8 mouse cellular contexts compared by ENCODE assay signal in the genomic region with DNA sequence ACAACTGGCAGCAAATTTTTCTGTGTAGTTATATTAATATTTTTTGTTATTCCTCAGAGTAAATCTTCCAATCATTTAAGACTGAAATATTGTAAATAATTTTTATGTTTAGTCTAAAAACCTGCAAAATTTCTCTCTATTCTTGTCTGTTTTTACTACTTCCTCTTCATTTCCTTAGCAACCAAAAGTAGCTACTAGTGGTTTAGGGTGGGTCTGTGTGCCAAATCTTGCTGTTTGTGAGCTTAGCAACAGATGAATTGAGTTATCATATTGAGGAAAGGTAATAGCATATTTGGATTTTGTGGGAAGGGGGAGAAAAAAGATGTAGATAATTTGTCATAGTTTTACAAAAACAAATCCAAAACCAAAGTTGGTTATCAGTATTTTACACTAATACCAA. TPM values are rescaled to one million over a fixed set of nuclear protein-coding genes. Genes with fewer than 3 reads are reported as not detected.
DNase-seq lines count a peak whose midpoint lies in the region; ATAC-seq and TF ChIP-seq lines count a peak whose summit lies in the region.

No protein-coding gene starts in this region.

- no peak for TF ChIP-seq EP300 in heart, postnatal 0 days (IDR thresholded peaks at IDR 0.05; ENCODE audit: low read depth)

- intact Hi-C loops in gastrocnemius, adult 2 months (cut with DNase I): loop anchor here (2.0 to 5.0 kb wide), 2 partner anchors 62 to 222 kb away; a partner anchor contains a TSS
- intact Hi-C loops in gastrocnemius, postnatal 14 days (cut with DNase I; ENCODE audit: low total_unique reads): loop anchor here (5.0 to 10.0 kb wide), 2 partner anchors 393 to 656 kb away; no protein-coding TSS in a partner anchor

- peaks cover 4% of the 10 kb centered on the region for H3K4me1 ChIP-seq in heart, postnatal 0 days (ENCODE audit: control insufficient read depth, insufficient read depth)

- ATAC-seq in heart, postnatal 0 days (ENCODE audit: insufficient read depth, low read depth): no peak

- DNase-seq in gastrocnemius, adult 2 months: no peak
- DNase-seq in gastrocnemius, postnatal 14 days: no peak
- DNase-seq in lung, postnatal 36 days: peak; percentile 13
- no peak for DNase-seq in lung, postnatal 4 days
- peak; percentile 18 for DNase-seq in heart, postnatal 0 days (ENCODE audit: low spot score)
- DNase-seq in naive thymus-derived CD4-positive, alpha-beta T cell, adult 2 months (ENCODE audit: low read depth): peak; percentile 52
- DNase-seq in spleen, adult 18-20 months: no peak
- DNase-seq in adrenal gland, adult 8-10 months: no peak

- peak overlapping the region; percentile 83 for H3K4me2 ChIP-seq in heart, postnatal 0 days (ENCODE audit: low read depth, low read length)

- H3K27me3 ChIP-seq in heart, postnatal 0 days (ENCODE audit: control insufficient read depth, insufficient read depth, low read length): no peaks in the 10 kb centered on the region

- peak overlapping the region; percentile 89; the same call in 1 of the 2 replicates for H3K27ac ChIP-seq in gastrocnemius, adult 2 months
- H3K27ac ChIP-seq in heart, postnatal 0 days (ENCODE audit: low read depth): 0 out of 2 replicates have a peak overlapping the region, but pooled peaks have one; percentile 93

- no peaks in the 10 kb centered on the region for H3K9me3 ChIP-seq in heart, postnatal 0 days (replicated peaks; ENCODE audit: control insufficient read depth, low read length)

- TF ChIP-seq CTCF in gastrocnemius, adult 2 months (IDR thresholded peaks at IDR 0.05): no peak
- no peak for TF ChIP-seq CTCF in heart, postnatal 0 days (IDR thresholded peaks at IDR 0.05; ENCODE audit: low read depth)

- H3K4me3 ChIP-seq in gastrocnemius, adult 2 months: peak overlapping the region; percentile 83
- H3K4me3 ChIP-seq in heart, postnatal 0 days (ENCODE audit: low read depth, low read length): peak overlapping the region; percentile 60

- no peaks in the 10 kb centered on the region for H3K36me3 ChIP-seq in heart, postnatal 0 days (replicated peaks; ENCODE audit: control insufficient read depth, insufficient read depth, low read length)

- peak overlapping the region; percentile 68 for H3K9ac ChIP-seq in heart, postnatal 0 days (replicated peaks; ENCODE audit: low read depth, low read length)

RNA-seq across cellular contexts. Expression of a gene that starts 1.5 kb away (rescaled TPM):
- total RNA-seq in gastrocnemius, adult 2 months (2021): 1 to 10 TPM in 1 of 2 experiments, under 1 TPM in 1; 0.84 to 1.5 TPM
- under 1 TPM; 0.64 to 0.75 TPM for total RNA-seq in gastrocnemius, postnatal 14 days (2021)
- 20.6 and 21.8 TPM in 2 replicates for total RNA-seq in heart, postnatal 0 days (2014; rRNA removed; ENCODE audit: low replicate concordance)
- polyA plus RNA-seq in heart, postnatal 0 days (2015; fragmentation: Nextera tagmentation; extraction: Ambion mirVana): 2.0 and 2.7 TPM in 2 replicates
- 10 to 100 TPM in 1 of 4 experiments, 1 to 10 TPM in 3; 1.5 to 10.0 (median 5.5) TPM for total RNA-seq in adrenal gland, adult 8-10 months (2022)

Comparison
In these comparisons a context has a peak if more than half of its experiments do, and no peak if none do; other contexts are left out.
1. DNase-seq: peak in lung, postnatal 36 days (single experiment), heart, postnatal 0 days (single experiment) and naive thymus-derived CD4-positive, alpha-beta T cell, adult 2 months (single experiment); none in gastrocnemius, adult 2 months (single experiment), gastrocnemius, postnatal 14 days (single experiment), lung, postnatal 4 days (0 of 2), spleen, adult 18-20 months (0 of 2) and adrenal gland, adult 8-10 months (single experiment).